In genomic region chr3:27685134-27685533, GRCm38 (mm10) we compare ENCODE assay signal across 20 mouse cellular contexts. TPM values are rescaled to one million over a fixed set of nuclear protein-coding genes. Genes with fewer than 3 reads are reported as not detected.
A peak's percentile ranks its signal among the peaks of the same experiment; 100 is the strongest.
DNase-seq lines count a peak whose midpoint lies in the region; ATAC-seq and TF ChIP-seq lines count a peak whose summit lies in the region.
"Had no signal": no experiment of that assay in that cellular context is flagged by ENCODE, and none has a peak within 500 bp of the region (broad histone marks: within the 10 kb centered on the region; RNA-seq: fewer than 3 reads in every experiment).

No protein-coding gene starts in this region.

- no peak for TF ChIP-seq CTCF in gastrocnemius, adult 2 months (IDR thresholded peaks at IDR 0.05)

- WGBS in kidney, embryonic 14.5 days = 79% methylated on average over 6 of the region's 6 CpGs

- H3K36me3 ChIP-seq in kidney, embryonic 14.5 days (ENCODE audit: control insufficient read depth, insufficient read depth, low read length) = peaks cover 11% of the 10 kb centered on the region; the same call in 1 of the 2 replicates
- H3K36me3 ChIP-seq: forebrain, embryonic 12.5 days; G1E had no signal

- H3K27me3 ChIP-seq in kidney, embryonic 14.5 days (ENCODE audit: control insufficient read depth, insufficient read depth, low read length) = no peaks in the 10 kb centered on the region
- H3K27me3 ChIP-seq: embryonic facial prominence, embryonic 12.5 days; forebrain, embryonic 12.5 days; heart, embryonic 12.5 days had no signal

- no peaks in the 10 kb centered on the region; the same call in 1 of the 2 replicates for H3K9me3 ChIP-seq in kidney, embryonic 14.5 days (ENCODE audit: control insufficient read depth, low read length)
- H3K9me3 ChIP-seq: embryonic facial prominence, embryonic 12.5 days; forebrain, embryonic 12.5 days; G1E; heart, embryonic 12.5 days had no signal

- peak; percentile 9 for DNase-seq in gastrocnemius, adult 2 months
- DNase-seq in gastrocnemius, postnatal 4 days (ENCODE audit: low spot score in 2 of 2) = no peak
- DNase-seq in kidney, adult 9 months = peak; percentile 40
- DNase-seq in kidney, adult 11 months = no peak
- DNase-seq in kidney, postnatal 14 days = peak; percentile 49
- DNase-seq in layer of hippocampus, postnatal 14 days (ENCODE audit: low spot score in 2 of 2) = no peak
- DNase-seq: adrenal gland, postnatal 14 days; B cell, adult 2 months; cerebellum, adult 11-12 months; cerebellum, adult 9-10 months; cerebellum, postnatal 25 days; gastrocnemius, postnatal 14 days had no signal

- intact Hi-C loops in gastrocnemius, adult 2 months (cut with DNase I) = no loop called here

- peaks cover 42% of the 10 kb centered on the region for H3K4me1 ChIP-seq in kidney, embryonic 14.5 days (ENCODE audit: control insufficient read depth, insufficient read depth, low read length)

- ATAC-seq in kidney, embryonic 14.5 days (ENCODE audit: low FRiP score, low TSS enrichment) = 0 out of 2 replicates have a peak, but pooled peaks have one; percentile 47
- ATAC-seq: CD4-positive, CD25-positive, alpha-beta regulatory T cell, adult 4 months; forebrain, embryonic 16.5 days had no signal

- H3K4me2 ChIP-seq in kidney, embryonic 14.5 days (replicated peaks; ENCODE audit: low read depth, low read length) = no peak overlapping the region
- H3K4me2 ChIP-seq: embryonic facial prominence, embryonic 12.5 days; forebrain, embryonic 12.5 days; heart, embryonic 12.5 days had no signal

- no peak overlapping the region for H3K9ac ChIP-seq in kidney, embryonic 14.5 days (ENCODE audit: low read depth, low read length)
- H3K9ac ChIP-seq: embryonic facial prominence, embryonic 12.5 days; forebrain, embryonic 12.5 days; heart, embryonic 12.5 days had no signal

- no peak overlapping the region for H3K27ac ChIP-seq in gastrocnemius, adult 2 months
- H3K27ac ChIP-seq in kidney, embryonic 14.5 days (ENCODE audit: low read depth, low read length) = 0 out of 2 replicates have a peak overlapping the region, but pooled peaks have one; percentile 24
- H3K27ac ChIP-seq: embryonic facial prominence, embryonic 12.5 days; forebrain, embryonic 12.5 days; hindbrain, embryonic 10.5 days had no signal

- H3K4me3 ChIP-seq in gastrocnemius, adult 2 months = no peak overlapping the region
- H3K4me3 ChIP-seq in kidney, embryonic 14.5 days (ENCODE audit: low read length) = no peak overlapping the region
- H3K4me3 ChIP-seq: embryonic facial prominence, embryonic 12.5 days; forebrain, embryonic 12.5 days; heart, embryonic 12.5 days; hindbrain, embryonic 10.5 days had no signal

RNA-seq across cellular contexts. Expression of gene Fndc3b, which starts 26.0 kb away (rescaled TPM):
- total RNA-seq in gastrocnemius, adult 2 months (2021) = 10 to 100 TPM; 13.8 to 24.9 TPM
- total RNA-seq in gastrocnemius, postnatal 4 days (2021) = 10 to 100 TPM; 74.2 to 80.7 TPM
- polyA plus RNA-seq in kidney, embryonic 14.5 days (2014; fragmentation: Nextera tagmentation; extraction: Ambion mirVana) = 18.5 and 28.7 TPM in 2 replicates
- 10 to 100 TPM; 23.7 to 31.1 TPM for total RNA-seq in layer of hippocampus, postnatal 14 days (2021)
- polyA plus RNA-seq: G1E had no signal

Comparison
In these comparisons a context has a peak if more than half of its experiments do, and no peak if none do; other contexts are left out.
1. DNase-seq: peak in gastrocnemius, adult 2 months (single experiment), kidney, adult 9 months (single experiment) and kidney, postnatal 14 days (single experiment); none in gastrocnemius, postnatal 4 days (0 of 2), kidney, adult 11 months (single experiment) and layer of hippocampus, postnatal 14 days (0 of 2).